Mouse (Mus musculus) lung, postnatal 14 days (tissue): ENCODE results near the gene Tnmd.

ENCODE experiments used
- DNase-seq: peaks from one replicate; pipeline ENCODE4 v3.0.0; 2021

Gene Tnmd

GRCm38 (mm10) chrX:133850680-133851079, at the start of gene Tnmd:
TSS of gene Tnmd (plus strand) at chrX:133850980.
- no peak for DNase-seq

- DNase-seq = no peak
Measured at GRCm38 (mm10) chrX:133853637-133854036, 2.9 kb downstream of the Tnmd start.

- no peak for DNase-seq
Measured at GRCm38 (mm10) chrX:133869743-133870142, 19.0 kb downstream of the Tnmd start.

GRCm38 (mm10) chrX:133887308-133887707, 36.5 kb downstream of the Tnmd start:
- no peak for DNase-seq

- no peak for DNase-seq
Measured at GRCm38 (mm10) chrX:133888111-133888510, 37.3 kb downstream of the Tnmd start.

GRCm38 (mm10) chrX:133898014-133898542, 47.3 kb downstream of the Tnmd start, which contains the start of gene Tspan6:
TSS of gene Tspan6 (minus strand) at chrX:133898429.
- DNase-seq = peak; percentile 80

- DNase-seq = no peak
Measured at GRCm38 (mm10) chrX:133908261-133908660, 57.5 kb downstream of the Tnmd start, which contains the start of gene Srpx2. TSS of gene Srpx2 (plus strand) at chrX:133908426.

- DNase-seq = peak; percentile 18
Measured at GRCm38 (mm10) chrX:133911397-133912103, 60.8 kb downstream of the Tnmd start.

- DNase-seq = no peak
Measured at GRCm38 (mm10) chrX:133913006-133913405, 62.2 kb downstream of the Tnmd start.

- peak; percentile 3 for DNase-seq
Measured at GRCm38 (mm10) chrX:133914219-133914618, 63.4 kb downstream of the Tnmd start.
